Mouse (Mus musculus) lung, embryonic 14.5 days (tissue): ENCODE results near the gene Pdlim4. TPM values are rescaled to one million over a fixed set of nuclear protein-coding genes. Genes with fewer than 3 reads are reported as not detected.
A peak's percentile ranks its signal among the peaks of the same experiment; 100 is the strongest.

Experiments
- ATAC-seq: fragments of 200-750 bp; cut with Nextera tagmentation; 2 replicates; pipeline ENCODE4 v1.8.0; 2017; ENCODE audit warnings: mild to moderate bottlenecking, moderate TSS enrichment, moderate library complexity; ENCODE audit not compliant: insufficient read depth
- DNase-seq: peaks from one replicate; pipeline ENCODE4 v3.0.0-alpha.2; 2015
- H3K27ac ChIP-seq: fragments of 300-500 bp; sonication (generic); 2 replicates; pipeline ENCODE4 v1.5.1; 2014; ENCODE audit warnings: low read depth, mild to moderate bottlenecking, moderate library complexity
- H3K27me3 ChIP-seq: fragments of 300-500 bp; sonication (generic); 2 replicates; pipeline ENCODE4 v1.6.1; 2014; ENCODE audit warnings: low read length, control low read depth; ENCODE audit not compliant: insufficient read depth
- H3K36me3 ChIP-seq: fragments of 300-500 bp; sonication (generic); 2 replicates; pipeline ENCODE4 v1.6.1; 2014; ENCODE audit warnings: control low read depth; ENCODE audit not compliant: insufficient read depth
- H3K4me1 ChIP-seq: fragments of 300-500 bp; sonication (generic); 2 replicates; pipeline ENCODE4 v1.6.1; 2014; ENCODE audit warnings: antibody characterized with exemption, control low read depth; ENCODE audit not compliant: insufficient read depth
- H3K4me2 ChIP-seq: fragments of 300-500 bp; sonication (generic); 2 replicates; pipeline ENCODE4 v1.6.1; 2014; ENCODE audit warnings: mild to moderate bottlenecking
- H3K4me3 ChIP-seq: fragments of 300-500 bp; sonication (generic); 2 replicates; pipeline ENCODE4 v1.5.1; 2014; ENCODE audit warnings: low read depth, low read length
- H3K9ac ChIP-seq: fragments of 300-500 bp; sonication (generic); 2 replicates; pipeline ENCODE4 v1.6.1; 2014
- H3K9me3 ChIP-seq: fragments of 300-500 bp; sonication (generic); 2 replicates; pipeline ENCODE4 v1.6.1; 2016; ENCODE audit warnings: low read depth, low read length, control low read depth
- CTCF ChIP-seq: IDR thresholded peaks from 2 replicates; pipeline ENCODE4 v1.5.1; 2016; ENCODE audit warnings: antibody characterized with exemption, low read depth
- WGBS: fragments of 180-500 bp; shearing (Covaris S2); extraction: QIAGEN DNeasy Blood & Tissue Kit; methylation state at CpG from one replicate; pipeline ENCODE4 v1.1.7; 2014; 5-methylcytosine and 5-hydroxymethylcytosine counted together
- polyA plus RNA-seq: library from polyadenylated mRNA; unstranded; fragments of >200 nt; fragmentation: Nextera tagmentation; extraction: Ambion mirVana; gene quantifications from 2 replicates; pipeline ENCODE4 v1.2.1, GENCODE M21; 2014

Gene Pdlim4
- polyA plus RNA-seq, 1 experiment from 2014 or later: 12.1 TPM

DNA sequence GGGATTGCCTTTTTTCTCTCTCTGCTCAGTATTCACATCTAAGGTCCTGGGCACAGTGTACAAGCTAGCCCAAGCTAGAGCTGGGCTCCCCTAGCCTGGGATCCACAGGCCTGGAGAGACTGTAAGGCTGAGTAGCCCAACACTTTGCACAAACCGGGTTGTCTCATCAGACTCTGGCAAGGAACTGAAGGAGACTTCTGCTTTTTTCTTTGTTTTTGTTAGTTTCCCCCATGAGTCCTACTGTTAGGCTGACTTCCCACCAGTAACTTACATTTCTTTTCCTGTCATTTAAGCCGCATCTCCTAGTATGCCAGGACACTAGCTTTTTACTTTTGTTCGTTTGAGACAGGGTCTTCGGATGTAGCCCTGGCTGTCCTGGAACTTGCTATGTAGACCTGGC, 39.8 kb downstream of the Pdlim4 start:
- peaks cover 11% of the 10 kb centered on the region for H3K27me3 ChIP-seq
- H3K27ac ChIP-seq: no peak overlapping the region
- WGBS: 80% methylated on average over 4 of the region's 4 CpGs
- H3K4me2 ChIP-seq: peak overlapping the region; percentile 95
- no peak for TF ChIP-seq CTCF
- ATAC-seq (no peak), DNase-seq (no peak)
- 0 out of 2 replicates have a peak, but pooled peaks cover 3% of the 10 kb centered on the region for H3K4me1 ChIP-seq
- no peaks in the 10 kb centered on the region for H3K9me3 ChIP-seq
- peak overlapping the region; percentile 63; the same call in 1 of the 2 replicates for H3K9ac ChIP-seq
- peak overlapping the region; percentile 44 for H3K4me3 ChIP-seq
- no peaks in the 10 kb centered on the region for H3K36me3 ChIP-seq

DNA sequence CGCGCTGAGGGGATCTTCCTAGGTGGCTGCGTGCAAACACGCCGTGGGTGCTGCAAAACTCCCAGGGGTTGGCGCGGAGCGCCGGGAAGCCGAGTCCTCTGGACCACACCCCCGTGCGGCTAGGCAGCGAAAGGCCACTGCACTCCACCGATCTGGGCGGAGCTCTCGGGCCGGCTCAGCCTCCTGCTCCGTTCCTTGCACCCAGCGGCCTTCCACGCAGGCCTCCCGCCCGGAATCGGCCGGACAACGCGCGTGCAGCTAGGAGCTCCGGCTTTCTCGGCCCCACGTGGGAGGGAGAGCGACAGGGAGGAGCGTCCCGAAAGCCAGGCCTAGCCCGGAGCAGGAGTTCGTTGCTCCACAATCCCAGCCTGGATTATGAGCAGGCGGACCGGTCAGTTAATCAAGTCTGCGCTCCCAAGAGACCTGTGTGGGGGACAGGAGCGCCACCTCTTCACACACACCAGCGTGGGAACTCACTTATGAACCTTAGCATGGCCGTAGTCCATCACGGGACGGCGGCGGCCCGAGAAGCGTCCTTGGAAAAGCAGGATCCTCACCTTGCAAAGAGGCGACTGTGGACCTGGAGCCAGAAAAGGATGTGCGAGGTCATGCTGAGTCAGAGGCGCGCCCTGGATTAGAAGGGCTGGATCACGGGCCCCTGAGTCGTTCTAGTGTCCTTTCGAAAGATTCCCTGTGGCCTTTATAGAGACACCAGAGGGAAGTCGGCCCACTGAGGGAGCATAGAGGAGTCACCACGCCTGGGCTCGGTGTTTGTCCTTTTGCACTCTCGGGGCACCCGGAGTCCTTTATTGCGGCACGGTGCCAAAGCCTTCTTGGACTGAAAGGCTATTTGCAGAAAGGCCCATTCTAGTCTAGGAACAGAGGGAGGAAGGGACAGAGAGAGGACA, 40.5 kb downstream of the Pdlim4 start, which contains the start of gene Slc22a4:
Slc22a4 (minus strand) TSS at position 47 of the 908 bp plus-strand sequence.
- no peaks in the 10 kb centered on the region for H3K9me3 ChIP-seq
- peak; percentile 85 for DNase-seq
- H3K4me3 ChIP-seq: peak within 1 kb of the TSS; percentile 44
- peak within 1 kb of the TSS; percentile 63 for H3K9ac ChIP-seq
- peak; percentile 91 for ATAC-seq
- peak within 1 kb of the TSS; percentile 95 for H3K4me2 ChIP-seq
- H3K27me3 ChIP-seq: peaks cover 11% of the 10 kb centered on the region
- no peak within 1 kb of the TSS; the same call in 1 of the 2 replicates for H3K27ac ChIP-seq
- TF ChIP-seq CTCF: peak; percentile 48
- H3K36me3 ChIP-seq: no peaks in the 10 kb centered on the region
- WGBS: 3% methylated on average over 60 of the region's 61 CpGs
- 0 out of 2 replicates have a peak, but pooled peaks cover 3% of the 10 kb centered on the region for H3K4me1 ChIP-seq

DNA sequence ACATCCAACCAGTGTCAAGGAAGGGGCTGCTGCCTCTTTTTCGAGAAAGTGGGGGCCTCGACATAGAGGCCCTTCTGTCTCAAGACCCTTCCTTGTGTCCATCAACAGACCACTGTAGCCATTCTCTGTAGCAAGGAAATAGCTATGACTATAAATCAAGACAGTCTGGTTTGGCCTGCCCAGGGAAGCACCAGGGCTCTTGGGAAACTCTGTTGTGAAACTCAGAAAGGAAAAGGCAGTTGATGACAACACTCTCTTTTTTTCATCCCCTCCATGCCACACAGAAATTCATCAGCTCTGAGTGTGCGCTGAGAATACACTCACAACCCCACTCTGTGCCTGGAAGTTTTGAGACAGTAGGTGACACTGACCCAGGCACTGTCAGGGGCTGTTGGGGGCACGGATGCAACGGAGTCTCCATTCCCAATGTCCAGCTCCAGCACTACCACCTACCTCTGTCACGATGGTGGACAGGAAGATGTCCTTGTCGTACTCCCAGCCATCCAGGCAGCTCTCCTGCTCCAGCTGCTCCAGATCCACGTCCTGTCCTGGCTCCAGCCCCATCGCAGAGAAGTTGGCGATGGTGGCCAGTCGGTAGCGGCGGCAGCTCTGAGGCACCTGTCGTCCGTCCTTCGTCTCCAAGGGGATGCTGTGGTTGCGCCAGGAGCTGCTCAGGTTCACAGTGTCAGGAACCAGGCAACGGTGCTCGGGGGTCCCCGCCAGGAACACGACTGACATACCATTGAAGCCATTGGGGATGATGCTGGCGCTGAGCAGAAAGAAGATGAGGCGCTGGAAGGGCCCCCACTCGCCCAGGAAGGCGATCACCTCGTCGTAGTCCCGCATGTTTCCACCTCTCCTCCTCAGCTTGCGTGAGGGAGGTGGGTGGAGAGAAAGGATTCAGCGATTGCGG, 41.4 kb downstream of the Pdlim4 start:
- peak overlapping the region; percentile 63 for H3K9ac ChIP-seq
- H3K27me3 ChIP-seq: peaks cover 11% of the 10 kb centered on the region
- ATAC-seq: peak; percentile 47; the same call in 1 of the 2 replicates
- peak overlapping the region; percentile 95 for H3K4me2 ChIP-seq
- no peaks in the 10 kb centered on the region for H3K36me3 ChIP-seq
- H3K9me3 ChIP-seq: no peaks in the 10 kb centered on the region
- peak overlapping the region; percentile 44 for H3K4me3 ChIP-seq
- DNase-seq: no peak
- 0 out of 2 replicates have a peak, but pooled peaks cover 3% of the 10 kb centered on the region for H3K4me1 ChIP-seq
- WGBS: 14% methylated on average over 31 of the region's 31 CpGs
- H3K27ac ChIP-seq: no peak overlapping the region; the same call in 1 of the 2 replicates
- TF ChIP-seq CTCF: no peak

DNA sequence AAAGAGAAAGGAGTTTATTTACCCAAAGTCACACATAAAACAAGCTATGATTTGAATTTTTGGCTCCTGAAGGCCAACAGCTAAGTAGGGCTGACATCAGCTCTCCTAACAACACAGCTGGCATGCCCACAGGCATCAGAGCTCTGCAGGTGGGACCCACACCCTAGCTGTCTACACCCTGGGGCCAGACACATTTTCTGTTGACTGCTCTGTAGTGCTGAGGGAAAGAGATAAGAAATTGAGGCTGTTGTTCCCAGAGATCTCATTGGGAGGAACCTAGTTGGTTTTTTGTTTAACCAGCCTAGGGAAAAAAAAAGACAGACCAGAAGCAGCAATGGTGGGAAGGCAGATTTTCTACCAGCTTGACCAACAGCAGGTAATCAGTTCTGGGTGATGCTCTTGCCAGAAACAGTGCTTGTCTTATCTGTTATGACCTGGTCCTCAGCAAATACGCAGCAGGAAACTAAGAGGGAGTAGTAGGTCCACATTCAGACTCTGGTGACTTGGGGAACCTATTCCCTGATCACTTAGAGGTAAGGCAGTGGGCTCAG, 42.2 kb downstream of the Pdlim4 start:
- H3K9ac ChIP-seq: no peak overlapping the region; the same call in 1 of the 2 replicates
- DNase-seq (no peak), ATAC-seq (no peak)
- 0 out of 2 replicates have a peak, but pooled peaks cover 3% of the 10 kb centered on the region for H3K4me1 ChIP-seq
- H3K9me3 ChIP-seq: no peaks in the 10 kb centered on the region
- H3K4me3 ChIP-seq: peak overlapping the region; percentile 14; the same call in 1 of the 2 replicates
- no peak for TF ChIP-seq CTCF
- 74% methylated on average over 1 of the region's 1 CpGs for WGBS
- no peak overlapping the region; the same call in 1 of the 2 replicates for H3K27ac ChIP-seq
- no peaks in the 10 kb centered on the region for H3K36me3 ChIP-seq
- peaks cover 11% of the 10 kb centered on the region for H3K27me3 ChIP-seq
- H3K4me2 ChIP-seq: no peak overlapping the region

DNA sequence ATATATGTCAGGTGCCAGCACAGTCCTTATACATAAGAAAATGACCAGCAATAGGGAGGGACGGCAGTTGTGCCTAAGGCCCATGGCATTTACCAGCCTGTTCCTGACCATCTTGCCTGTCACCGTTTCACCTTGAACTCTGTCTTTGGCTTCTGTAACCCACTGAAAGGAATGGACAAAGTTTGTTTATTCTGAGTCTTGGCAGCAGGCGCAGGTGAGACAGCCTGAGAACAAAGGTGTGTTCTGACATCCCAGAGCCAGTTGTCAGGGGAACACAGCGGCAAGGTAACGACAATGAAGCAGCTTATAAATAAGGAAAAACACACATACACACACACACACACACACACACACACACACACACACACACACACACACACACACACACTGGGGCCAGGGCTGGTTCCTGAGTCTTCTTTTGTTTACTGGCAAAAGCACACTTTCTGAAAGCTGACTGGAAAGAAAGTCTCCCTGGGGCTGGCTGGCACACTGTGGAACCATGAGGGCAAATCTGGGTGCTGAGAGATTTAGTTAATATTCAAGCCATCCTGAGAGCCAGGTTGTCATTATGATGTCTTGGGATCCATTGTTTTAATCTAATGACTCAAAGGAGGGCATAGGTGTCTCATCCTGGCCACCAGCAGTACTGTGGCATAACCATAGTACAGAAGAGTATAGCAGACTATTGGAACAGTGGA, 47.3 kb downstream of the Pdlim4 start:
- 49% methylated on average over 5 of the region's 5 CpGs for WGBS
- H3K36me3 ChIP-seq: no peaks in the 10 kb centered on the region
- no peak for TF ChIP-seq CTCF
- no peaks in the 10 kb centered on the region for H3K27me3 ChIP-seq
- H3K4me3 ChIP-seq: no peak overlapping the region
- H3K4me2 ChIP-seq: no peak overlapping the region
- no peak for DNase-seq
- no peak overlapping the region for H3K27ac ChIP-seq
- H3K9ac ChIP-seq: no peak overlapping the region
- no peaks in the 10 kb centered on the region for H3K4me1 ChIP-seq
- ATAC-seq: no peak
- no peaks in the 10 kb centered on the region for H3K9me3 ChIP-seq
